Mouse (Mus musculus): ENCODE results near the gene Gamt.

GRCm38 (mm10) chr10:80278390-80278789 lies 17.6 kb upstream of the Gamt start:
- TF ChIP-seq CTCF (IDR thresholded peaks at IDR 0.05; ENCODE audit: low read depth, low read length): no peak
- TF ChIP-seq POLR2A (IDR thresholded peaks at IDR 0.05; ENCODE audit: extremely low read depth, insufficient read depth, low read length): no peak

Data from liver, adult 2 months (tissue).